Mouse (Mus musculus) midbrain, embryonic 16.5 days (tissue): Measurements from ENCODE around the gene LTO1. TPM values are rescaled to one million over a fixed set of nuclear protein-coding genes. Genes with fewer than 3 reads are reported as not detected.
A peak's percentile ranks its signal among the peaks of the same experiment; 100 is the strongest.

Experiments used
- ATAC-seq: fragments of 200-750 bp; cut with Nextera tagmentation; 2 replicates; pipeline ENCODE4 v1.8.0; 2017; ENCODE audit warnings: moderate TSS enrichment
- H3K27ac ChIP-seq: fragments of 300-500 bp; sonication (generic); 2 replicates; pipeline ENCODE4 v1.5.1; 2014; ENCODE audit warnings: mild to moderate bottlenecking, low read length, mixed read lengths
- H3K27me3 ChIP-seq: fragments of 300-500 bp; sonication (generic); 2 replicates; pipeline ENCODE4 v1.6.1; 2014; ENCODE audit warnings: low read depth, low read length, mixed read lengths; ENCODE audit not compliant: control insufficient read depth, insufficient read depth
- H3K36me3 ChIP-seq: fragments of 300-500 bp; sonication (generic); 2 replicates; pipeline ENCODE4 v1.6.1; 2014; ENCODE audit warnings: mild to moderate bottlenecking, low read length, moderate library complexity, mixed read lengths; ENCODE audit not compliant: control insufficient read depth, insufficient read depth
- H3K4me1 ChIP-seq: fragments of 300-500 bp; sonication (generic); 2 replicates; pipeline ENCODE4 v1.6.1; 2014; ENCODE audit warnings: mild to moderate bottlenecking, low read length, mixed read lengths; ENCODE audit not compliant: control insufficient read depth, insufficient read depth
- H3K4me2 ChIP-seq: fragments of 300-500 bp; sonication (generic); 2 replicates; pipeline ENCODE4 v1.6.1; 2014; ENCODE audit warnings: mild to moderate bottlenecking, low read length, mixed read lengths
- H3K4me3 ChIP-seq: fragments of 300-500 bp; sonication (generic); 2 replicates; pipeline ENCODE4 v1.5.1; 2014; ENCODE audit warnings: low read depth, mild to moderate bottlenecking, low read length, moderate library complexity, mixed read lengths
- H3K9ac ChIP-seq: fragments of 300-500 bp; sonication (generic); 2 replicates; pipeline ENCODE4 v1.6.1; 2014; ENCODE audit warnings: low read depth, low read length, mixed read lengths
- H3K9me3 ChIP-seq: fragments of 300-500 bp; sonication (generic); replicated peaks from 2 replicates; pipeline ENCODE4 v1.6.1; 2014; ENCODE audit warnings: mild to moderate bottlenecking, low read length, mixed read lengths; ENCODE audit not compliant: control insufficient read depth, poor library complexity, severe bottlenecking
- WGBS: fragments of 180-500 bp; shearing (Covaris S2); extraction: QIAGEN DNeasy Blood & Tissue Kit; methylation state at CpG from one replicate; pipeline ENCODE4 v1.1.7; 2014; 5-methylcytosine and 5-hydroxymethylcytosine counted together
- polyA plus RNA-seq: library from polyadenylated mRNA; unstranded; fragments of >200 nt; fragmentation: Nextera tagmentation; extraction: Ambion mirVana; gene quantifications from 2 replicates; pipeline ENCODE4 v1.2.1, GENCODE M21; 2015

The LTO1 gene
- 31.1 and 36.0 TPM in 2 replicates for polyA plus RNA-seq

DNA sequence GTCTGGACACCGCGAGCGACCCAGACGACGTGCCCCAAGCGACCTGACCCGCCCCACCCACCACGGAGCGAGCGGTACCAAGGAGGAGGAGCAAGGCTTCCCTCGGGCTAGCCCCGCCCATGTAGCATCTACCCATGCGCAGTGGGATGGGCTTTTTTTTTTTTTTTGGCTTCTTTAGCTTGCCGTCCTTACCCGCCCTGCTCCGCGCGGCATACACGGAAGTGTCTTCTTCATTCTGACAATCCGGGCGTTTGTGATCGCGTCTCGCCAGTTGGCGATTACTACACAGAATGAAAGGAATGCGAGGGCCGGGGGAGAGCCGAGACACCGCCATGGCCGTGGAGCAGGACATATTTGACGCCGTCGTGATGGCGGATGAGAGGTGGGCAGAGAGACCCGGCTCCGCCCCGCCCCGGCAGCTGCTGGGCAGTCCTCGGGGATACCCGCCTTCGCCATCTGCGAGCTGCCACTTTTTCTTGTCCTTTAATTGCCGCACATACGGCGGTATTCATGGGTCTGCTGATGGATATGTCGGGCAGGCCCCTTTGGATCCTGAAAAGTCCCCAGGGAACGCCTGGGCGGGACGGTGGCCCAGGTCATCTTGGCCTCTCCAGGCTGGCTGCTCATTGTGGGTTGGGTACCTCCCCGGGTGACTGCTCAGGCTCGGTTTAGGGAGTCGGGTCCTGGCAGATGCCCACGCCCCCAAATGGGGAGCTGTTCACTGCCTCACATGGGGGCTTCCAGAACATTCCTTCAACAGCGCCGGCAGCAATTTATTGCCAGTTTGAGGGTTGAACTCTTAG is at the start of gene LTO1:
LTO1 (plus strand) TSS at position 153 of the 803 bp plus-strand sequence.
- no peaks in the 10 kb centered on the region for H3K27me3 ChIP-seq
- H3K9ac ChIP-seq, result peak within 1 kb of the TSS; percentile 86
- peaks cover 8% of the 10 kb centered on the region; the same call in 1 of the 2 replicates for H3K36me3 ChIP-seq
- H3K4me3 ChIP-seq, result peak within 1 kb of the TSS; percentile 91
- peak within 1 kb of the TSS; percentile 80 for H3K27ac ChIP-seq
- H3K4me2 ChIP-seq, result peak within 1 kb of the TSS; percentile 96
- peak; percentile 94 for ATAC-seq
- no peaks in the 10 kb centered on the region for H3K9me3 ChIP-seq
- WGBS, result under 1% methylated on average over 55 of the region's 55 CpGs
- peaks cover 11% of the 10 kb centered on the region for H3K4me1 ChIP-seq

DNA sequence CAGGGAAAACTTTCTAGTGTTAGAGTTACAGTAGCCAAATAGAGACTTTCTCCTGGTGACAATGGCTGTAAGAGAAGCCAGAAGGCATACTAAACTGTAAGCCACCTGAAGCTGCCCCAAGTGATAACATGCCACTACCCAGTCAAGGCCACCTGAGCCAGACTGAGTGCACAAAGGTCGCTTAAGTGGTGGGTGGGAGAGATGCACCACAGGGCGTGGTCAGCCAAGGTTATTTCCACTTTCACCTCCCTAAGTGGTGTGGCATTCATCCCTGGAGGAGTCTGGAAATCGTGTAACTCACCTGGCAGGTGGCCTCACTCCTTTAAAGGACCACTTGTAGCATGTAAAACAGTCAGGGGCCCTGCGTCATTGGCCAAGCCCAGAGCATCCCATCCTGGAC is 47.7 kb upstream of the LTO1 start:
- no peak overlapping the region for H3K4me3 ChIP-seq
- H3K27me3 ChIP-seq, result peaks cover 33% of the 10 kb centered on the region
- no peak overlapping the region for H3K9ac ChIP-seq

DNA sequence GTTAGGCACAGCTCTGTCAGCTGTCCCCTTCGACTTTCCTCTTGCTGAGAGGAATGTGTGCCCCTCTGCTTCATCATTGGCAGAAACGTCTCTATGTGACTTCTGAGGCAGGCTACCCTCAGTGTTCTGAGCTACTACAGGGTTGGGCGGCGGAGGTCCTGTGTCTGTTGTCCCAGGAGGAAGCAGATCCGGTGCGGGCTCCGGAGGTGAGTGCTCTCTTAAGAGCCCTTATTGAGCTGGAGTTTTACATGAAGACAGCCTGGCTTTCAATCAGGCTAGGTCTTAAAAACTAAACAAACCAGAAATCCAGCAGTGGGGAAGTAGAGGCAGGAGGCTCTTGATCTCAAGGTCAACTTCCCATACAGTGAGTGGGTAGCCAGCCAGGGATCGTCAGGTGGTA is 47.3 kb upstream of the LTO1 start:
- Histone ChIP-seq H3K4me3 (no peak overlapping the region), H3K4me1 (no peaks in the 10 kb centered on the region), H3K36me3 (no peaks in the 10 kb centered on the region), H3K9me3 (no peaks in the 10 kb centered on the region), H3K9ac (no peak overlapping the region), H3K4me2 (no peak overlapping the region), H3K27me3 (peaks cover 29% of the 10 kb centered on the region), H3K27ac (no peak overlapping the region)
- ATAC-seq, result no peak
- whole genome bisulfite sequencing, result 84% methylated on average over 8 of the region's 8 CpGs

More for the DNA sequence above, 47.7 kb upstream of the LTO1 start:
- 69% methylated on average over 4 of the region's 4 CpGs for whole genome bisulfite sequencing
- Histone ChIP-seq H3K27ac (no peak overlapping the region), H3K4me2 (no peak overlapping the region), H3K9me3 (no peaks in the 10 kb centered on the region), H3K36me3 (no peaks in the 10 kb centered on the region), H3K4me1 (no peaks in the 10 kb centered on the region; the same call in 1 of the 2 replicates)
- no peak for ATAC-seq

DNA sequence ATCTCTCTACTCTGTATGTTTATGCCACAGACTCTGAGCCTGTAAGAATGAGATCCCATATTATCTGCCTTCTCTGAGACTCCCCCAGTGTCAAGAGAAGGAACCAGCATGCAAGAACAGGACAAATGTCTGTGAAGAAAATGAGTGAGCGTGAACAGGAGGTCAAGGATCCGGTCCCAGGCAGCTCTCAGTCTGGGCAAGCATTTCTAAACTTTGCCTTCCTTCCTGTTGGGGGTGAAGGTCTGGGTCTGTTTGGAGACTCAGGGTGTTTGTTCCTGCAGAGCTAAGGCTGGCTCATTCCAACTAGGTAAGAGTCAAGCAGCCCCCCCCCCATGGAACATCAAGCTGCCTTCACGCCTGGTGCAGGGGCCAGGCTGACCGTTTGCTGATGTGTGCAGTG is 42.5 kb upstream of the LTO1 start:
- no peak for ATAC-seq
- H3K27ac ChIP-seq, result no peak overlapping the region
- H3K36me3 ChIP-seq, result no peaks in the 10 kb centered on the region
- no peaks in the 10 kb centered on the region for H3K27me3 ChIP-seq
- no peaks in the 10 kb centered on the region for H3K9me3 ChIP-seq
- H3K4me3 ChIP-seq, result no peak overlapping the region
- 67% methylated on average over 4 of the region's 4 CpGs for WGBS
- H3K4me2 ChIP-seq, result no peak overlapping the region
- no peak overlapping the region for H3K9ac ChIP-seq
- no peaks in the 10 kb centered on the region for H3K4me1 ChIP-seq

DNA sequence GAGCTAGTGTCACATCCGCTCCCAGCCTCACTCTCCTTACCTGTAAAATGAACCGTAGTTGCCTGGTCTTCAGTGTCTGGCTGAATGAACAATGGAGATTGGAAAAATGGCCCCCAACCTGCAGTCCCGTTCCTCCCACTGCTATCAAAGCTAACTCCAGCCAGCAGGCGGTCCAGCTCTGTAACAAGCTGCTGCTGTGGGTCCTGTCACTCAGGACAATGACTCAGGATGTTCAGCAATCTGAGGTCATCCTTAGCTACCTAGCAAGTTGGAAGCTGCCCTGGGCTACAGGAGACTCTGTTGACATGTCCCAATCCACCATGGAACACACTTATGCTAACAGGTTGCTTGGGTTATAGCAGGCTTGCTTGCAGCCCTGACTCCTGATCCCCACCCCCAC is 41.7 kb upstream of the LTO1 start:
- no peak overlapping the region for H3K4me3 ChIP-seq
- H3K9ac ChIP-seq, result no peak overlapping the region
- no peaks in the 10 kb centered on the region for H3K36me3 ChIP-seq
- H3K27ac ChIP-seq, result no peak overlapping the region
- H3K9me3 ChIP-seq, result no peaks in the 10 kb centered on the region
- H3K4me2 ChIP-seq, result no peak overlapping the region
- H3K27me3 ChIP-seq, result no peaks in the 10 kb centered on the region
- WGBS, result 65% methylated on average over 4 of the region's 4 CpGs
- H3K4me1 ChIP-seq, result no peaks in the 10 kb centered on the region
- ATAC-seq, result no peak

DNA sequence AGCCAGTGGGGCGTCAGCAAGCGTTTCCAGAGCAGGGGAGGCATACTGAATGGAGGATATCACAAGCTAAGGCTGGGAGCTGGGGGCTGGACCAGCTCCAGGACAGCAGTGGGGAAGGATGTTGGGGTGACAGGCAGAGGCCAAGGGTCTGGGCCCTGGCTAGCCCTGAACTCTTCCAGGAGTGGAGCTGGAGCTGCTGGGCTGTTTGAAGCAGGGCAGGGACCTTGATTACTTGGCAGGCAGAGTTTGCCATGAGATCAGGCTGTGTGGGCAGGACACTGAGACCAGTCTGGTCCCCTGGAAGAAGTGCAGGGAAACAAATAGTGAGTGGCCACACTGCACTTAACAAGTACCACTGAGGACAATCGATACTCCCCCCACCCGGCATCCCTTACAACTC is 40.7 kb upstream of the LTO1 start:
- ATAC-seq, result no peak
- 69% methylated on average over 4 of the region's 4 CpGs for WGBS
- Histone ChIP-seq H3K27ac (no peak overlapping the region), H3K9ac (no peak overlapping the region), H3K4me1 (no peaks in the 10 kb centered on the region), H3K4me2 (no peak overlapping the region), H3K4me3 (no peak overlapping the region), H3K27me3 (no peaks in the 10 kb centered on the region), H3K9me3 (no peaks in the 10 kb centered on the region), H3K36me3 (no peaks in the 10 kb centered on the region)

DNA sequence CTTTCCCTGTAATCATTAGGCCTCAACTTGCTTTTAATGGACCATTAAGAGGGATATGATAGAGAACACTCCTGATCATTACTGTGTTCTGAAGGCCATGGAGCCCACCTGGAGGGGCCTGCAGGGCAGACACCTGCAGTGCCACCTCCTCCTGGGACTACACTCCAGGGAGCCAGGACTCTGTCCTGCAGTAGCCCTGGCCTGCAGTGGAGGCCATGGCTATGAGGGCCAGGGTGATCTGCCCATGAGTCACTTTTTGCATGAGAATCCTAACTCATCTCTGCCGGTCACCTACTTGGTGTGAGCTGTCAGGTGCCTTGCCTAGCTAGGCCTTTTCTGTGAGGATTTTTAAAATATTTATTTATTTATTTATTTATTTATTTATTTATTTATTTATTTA is 36.5 kb upstream of the LTO1 start:
- Histone ChIP-seq H3K4me1 (no peaks in the 10 kb centered on the region), H3K27me3 (no peaks in the 10 kb centered on the region), H3K9me3 (no peaks in the 10 kb centered on the region), H3K4me3 (no peak overlapping the region), H3K36me3 (no peaks in the 10 kb centered on the region), H3K27ac (no peak overlapping the region), H3K4me2 (no peak overlapping the region), H3K9ac (no peak overlapping the region)
- no peak for ATAC-seq
- WGBS, result 95% methylated on average over 1 of the region's 1 CpGs

DNA sequence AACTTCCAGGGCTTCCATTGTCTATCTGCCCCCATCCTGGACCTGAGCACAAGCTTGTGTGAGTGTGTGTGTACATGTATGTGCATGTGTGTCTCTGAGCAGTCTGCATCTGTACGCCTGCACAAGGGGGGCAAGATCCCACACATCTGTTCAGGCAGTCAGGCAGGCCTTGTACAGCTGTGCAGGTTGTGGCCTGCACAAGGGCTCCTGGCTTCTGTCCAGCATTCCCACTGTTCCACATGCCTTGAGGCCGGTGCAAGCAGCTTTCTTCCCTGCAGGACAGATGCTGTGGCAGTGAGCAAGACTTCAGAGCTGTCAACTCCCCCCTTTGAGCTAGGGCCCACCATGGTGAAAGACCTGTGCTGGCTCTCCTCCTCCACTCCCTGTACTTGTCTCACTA is 31.8 kb upstream of the LTO1 start:
- H3K4me1 ChIP-seq, result no peaks in the 10 kb centered on the region
- H3K9me3 ChIP-seq, result no peaks in the 10 kb centered on the region
- ATAC-seq, result no peak
- H3K27me3 ChIP-seq, result no peaks in the 10 kb centered on the region
- 29% methylated on average over 2 of the region's 2 CpGs for WGBS
- H3K4me3 ChIP-seq, result no peak overlapping the region
- H3K27ac ChIP-seq, result no peak overlapping the region
- H3K9ac ChIP-seq, result no peak overlapping the region
- H3K4me2 ChIP-seq, result no peak overlapping the region
- H3K36me3 ChIP-seq, result no peaks in the 10 kb centered on the region

DNA sequence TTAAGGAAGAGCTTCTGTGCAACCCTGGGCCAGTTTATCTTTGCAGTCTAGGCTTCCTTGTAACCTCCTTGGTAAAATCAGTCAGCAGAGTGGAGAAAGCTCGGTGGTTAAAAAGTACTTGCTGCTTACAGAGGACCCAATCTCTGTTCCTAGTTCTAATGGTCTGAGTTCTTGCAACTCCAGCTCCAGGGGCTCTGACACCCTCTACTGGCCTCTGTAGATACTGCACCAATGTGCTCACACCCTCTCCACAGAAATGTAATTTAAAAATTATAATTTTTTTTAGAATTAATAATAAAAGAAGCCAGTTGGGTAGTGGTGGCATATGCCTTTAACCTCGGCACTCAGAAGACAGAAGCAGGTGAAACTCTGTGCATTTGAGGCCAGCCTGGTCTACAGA is 27.2 kb upstream of the LTO1 start:
- no peaks in the 10 kb centered on the region; the same call in none of the 2 replicates for H3K27me3 ChIP-seq
- H3K4me3 ChIP-seq, result no peak overlapping the region
- no peaks in the 10 kb centered on the region for H3K36me3 ChIP-seq
- no peaks in the 10 kb centered on the region for H3K9me3 ChIP-seq
- no peak overlapping the region for H3K4me2 ChIP-seq
- 86% methylated on average over 2 of the region's 2 CpGs for WGBS
- H3K27ac ChIP-seq, result no peak overlapping the region
- H3K9ac ChIP-seq, result no peak overlapping the region
- no peak for ATAC-seq
- no peaks in the 10 kb centered on the region for H3K4me1 ChIP-seq
